Mouse (Mus musculus) bone marrow macrophage, adult 2 months (primary cell): ENCODE results near the gene Fam118b.

Experiments used
- CTCF ChIP-seq: IDR thresholded peaks from 2 replicates; pipeline ENCODE4 v1.5.1; 2012; ENCODE audit warnings: low read depth, mild to moderate bottlenecking, low read length, moderate library complexity
- POLR2A ChIP-seq: IDR thresholded peaks from 2 replicates; pipeline ENCODE4 v1.6.1; 2012; ENCODE audit warnings: mild to moderate bottlenecking, low read depth, low read length, borderline replicate concordance

GRCm38 (mm10) chr9:35289992-35290391 is 22.4 kb upstream of the Fam118b start:
- TF ChIP-seq CTCF (no peak), POLR2A (no peak)
